Mouse (Mus musculus): Measurements from ENCODE around the gene Hdac9.

- TF ChIP-seq CTCF (IDR thresholded peaks at IDR 0.05; ENCODE audit: borderline replicate concordance, extremely low read depth, insufficient read depth, insufficient read length) (no peak), POLR2A (IDR thresholded peaks at IDR 0.05; ENCODE audit: borderline replicate concordance, extremely low read depth, insufficient read depth, insufficient read length, poor library complexity, severe bottlenecking) (no peak)
Measured at GRCm38 (mm10) chr12:34431832-34432231, 485.1 kb downstream of the Hdac9 start.

All from brain, embryonic 14.5 days (tissue).